Mouse (Mus musculus) skeletal muscle tissue, adult 2 months (tissue): ENCODE measurements around the gene Phf3.
"Not testable (repeated sequence)": the region's sequence is repeated elsewhere in the genome, so short reads cannot be mapped to it uniquely, and the experiment has no call there.

Experiments used
- DNase-seq: peaks from one replicate; pipeline ENCODE4 v3.0.0-alpha.2; 2012; ENCODE audit warnings: low read depth, low spot score

The Phf3 gene

GRCm38 (mm10) chr1:30873541-30874260, at the start of gene Phf3:
Phf3 (minus strand) TSS chr1:30873921.
- peak; percentile 92 for DNase-seq

- no peak for DNase-seq
These were observed 48.5 kb upstream of the Phf3 start for GRCm38 (mm10) chr1:30922237-30922636.

- DNase-seq = no peak
These were observed 47.5 kb upstream of the Phf3 start for GRCm38 (mm10) chr1:30921252-30921651.

- peak; percentile 38 for DNase-seq
These were observed 47.0 kb upstream of the Phf3 start for GRCm38 (mm10) chr1:30920620-30921177.

- no peak for DNase-seq
These were observed 36.5 kb upstream of the Phf3 start for GRCm38 (mm10) chr1:30910172-30910571.

GRCm38 (mm10) chr1:30908797-30909196, 35.1 kb upstream of the Phf3 start:
- no peak for DNase-seq

GRCm38 (mm10) chr1:30903480-30904218, 29.9 kb upstream of the Phf3 start:
- DNase-seq = no peak

- DNase-seq = no peak
These were observed 25.0 kb upstream of the Phf3 start for GRCm38 (mm10) chr1:30898691-30899090.

- not testable (repeated sequence) for DNase-seq
These were observed 21.6 kb upstream of the Phf3 start for GRCm38 (mm10) chr1:30895366-30895765.

- DNase-seq = not testable (repeated sequence)
These were observed 10.1 kb upstream of the Phf3 start for GRCm38 (mm10) chr1:30883806-30884205.

- no peak for DNase-seq
These were observed 2.0 kb upstream of the Phf3 start for GRCm38 (mm10) chr1:30875746-30876145.

- DNase-seq = no peak
These were observed 775 bp upstream of the Phf3 start for GRCm38 (mm10) chr1:30874261-30875131.

- peak; percentile 50 for DNase-seq
These were observed 733 bp downstream of the Phf3 start for GRCm38 (mm10) chr1:30872836-30873540.

- no peak for DNase-seq
These were observed 5.9 kb downstream of the Phf3 start for GRCm38 (mm10) chr1:30867786-30868185.

GRCm38 (mm10) chr1:30852518-30852917, 21.2 kb downstream of the Phf3 start:
- DNase-seq = no peak

GRCm38 (mm10) chr1:30851920-30852319, 21.8 kb downstream of the Phf3 start:
- DNase-seq = no peak

GRCm38 (mm10) chr1:30850906-30851305, 22.8 kb downstream of the Phf3 start:
- DNase-seq = no peak

- no peak for DNase-seq
These were observed 23.8 kb downstream of the Phf3 start for GRCm38 (mm10) chr1:30849955-30850354.

- DNase-seq = no peak
These were observed 26.0 kb downstream of the Phf3 start for GRCm38 (mm10) chr1:30847706-30848105.

GRCm38 (mm10) chr1:30839662-30840061, 34.1 kb downstream of the Phf3 start:
- no peak for DNase-seq

- no peak for DNase-seq
These were observed 38.2 kb downstream of the Phf3 start for GRCm38 (mm10) chr1:30835512-30835911.
